Mouse (Mus musculus) testis, adult 2 months (tissue): ENCODE results near the gene Obscn.

Experiments used
- CTCF ChIP-seq: fragments of 200-500 bp; IDR thresholded peaks from 2 replicates; pipeline ENCODE4 v1.5.1; 2012; ENCODE audit warnings: low read depth, mild to moderate bottlenecking, inconsistent platforms, low read length, moderate library complexity; ENCODE audit not compliant: control insufficient read depth, insufficient read depth, insufficient replicate concordance
- POLR2A ChIP-seq: fragments of 200-500 bp; IDR thresholded peaks from 2 replicates; pipeline ENCODE4 v1.6.1; 2012; ENCODE audit warnings: low read depth, mild to moderate bottlenecking, inconsistent platforms, low read length, moderate library complexity; ENCODE audit not compliant: control insufficient read depth

- no peak for TF ChIP-seq POLR2A
- TF ChIP-seq CTCF = no peak
Measured at GRCm38 (mm10) chr11:59159558-59159957, 23.4 kb upstream of the Obscn start.
